Comparison of ENCODE assay signal across 19 mouse cellular contexts in genomic region chr10:84400037-84400681, GRCm38 (mm10). TPM values are rescaled to one million over a fixed set of nuclear protein-coding genes. Genes with fewer than 3 reads are reported as not detected.
DNase-seq lines count a peak whose midpoint lies in the region; ATAC-seq lines count a peak whose summit lies in the region.
"Had no signal": no experiment of that assay in that cellular context is flagged by ENCODE, and none has a peak within 500 bp of the region (broad histone marks: within the 10 kb centered on the region; RNA-seq: fewer than 3 reads in every experiment).

No protein-coding gene starts in this region.

- no peak overlapping the region for H3K4me2 ChIP-seq in hindbrain, embryonic 12.5 days (replicated peaks)
- no peak overlapping the region for H3K4me2 ChIP-seq in forebrain, embryonic 14.5 days (ENCODE audit: low read length)
- H3K4me2 ChIP-seq in midbrain, embryonic 13.5 days (replicated peaks), result no peak overlapping the region
- no peak overlapping the region for H3K4me2 ChIP-seq in kidney, embryonic 16.5 days (replicated peaks; ENCODE audit: low read depth, low read length)
- H3K4me2 ChIP-seq: heart, embryonic 11.5 days; liver, embryonic 13.5 days had no signal

- H3K27ac ChIP-seq in hindbrain, embryonic 12.5 days, result 0 out of 2 replicates have a peak overlapping the region, but pooled peaks have one; percentile 8
- H3K27ac ChIP-seq in hindbrain, embryonic 10.5 days, result no peak overlapping the region
- peak overlapping the region; percentile 54; the same call in 1 of the 2 replicates for H3K27ac ChIP-seq in forebrain, embryonic 14.5 days (ENCODE audit: low read depth, low read length)
- peak overlapping the region; percentile 51 for H3K27ac ChIP-seq in midbrain, embryonic 13.5 days
- no peak overlapping the region for H3K27ac ChIP-seq in kidney, embryonic 16.5 days (ENCODE audit: low read length)
- H3K27ac ChIP-seq: liver, embryonic 13.5 days had no signal

- H3K36me3 ChIP-seq in hindbrain, embryonic 12.5 days, result 0 out of 2 replicates have a peak, but pooled peaks cover 4% of the 10 kb centered on the region
- peaks cover 38% of the 10 kb centered on the region for H3K36me3 ChIP-seq in hindbrain, embryonic 10.5 days
- H3K36me3 ChIP-seq in forebrain, embryonic 14.5 days (ENCODE audit: control insufficient read depth, insufficient read depth, low read length), result no peaks in the 10 kb centered on the region
- H3K36me3 ChIP-seq in midbrain, embryonic 13.5 days, result no peaks in the 10 kb centered on the region
- H3K36me3 ChIP-seq in kidney, embryonic 16.5 days (ENCODE audit: insufficient read depth, low read length), result no peaks in the 10 kb centered on the region
- H3K36me3 ChIP-seq: liver, embryonic 13.5 days had no signal

- no peak for DNase-seq in hindbrain, embryonic 10.5 days (ENCODE audit: low spot score)
- DNase-seq in Muller cell, postnatal 12 days (ENCODE audit: inconsistent ontology term), result peak; percentile 56
- DNase-seq in forebrain, embryonic 14.5 days (ENCODE audit: low spot score), result peak; percentile 52
- DNase-seq in right cerebral cortex, adult 2 months (ENCODE audit: low spot score in 2 of 2), result no peak
- DNase-seq: adrenal gland, adult 8-10 months; cerebellum, postnatal 25 days; gastrocnemius, postnatal 25 days; kidney, postnatal 4 days; liver, embryonic 13.5 days; right cerebral cortex, postnatal 4 days; thymus, adult 18-20 months had no signal

- no peak overlapping the region for H3K9ac ChIP-seq in hindbrain, embryonic 12.5 days
- H3K9ac ChIP-seq in forebrain, embryonic 14.5 days (ENCODE audit: low read length), result no peak overlapping the region
- no peak overlapping the region for H3K9ac ChIP-seq in midbrain, embryonic 13.5 days (replicated peaks)
- no peak overlapping the region for H3K9ac ChIP-seq in kidney, embryonic 16.5 days (replicated peaks; ENCODE audit: low read length)
- H3K9ac ChIP-seq: liver, embryonic 13.5 days had no signal

- H3K4me3 ChIP-seq in hindbrain, embryonic 12.5 days, result no peak overlapping the region
- H3K4me3 ChIP-seq in hindbrain, embryonic 10.5 days, result no peak overlapping the region
- no peak overlapping the region for H3K4me3 ChIP-seq in forebrain, embryonic 14.5 days (ENCODE audit: low read depth, low read length)
- no peak overlapping the region for H3K4me3 ChIP-seq in midbrain, embryonic 13.5 days (replicated peaks)
- no peak overlapping the region for H3K4me3 ChIP-seq in kidney, embryonic 16.5 days (ENCODE audit: low read length)
- H3K4me3 ChIP-seq: embryonic facial prominence, embryonic 10.5 days; liver, embryonic 13.5 days; megakaryocyte, embryonic 14.5 days had no signal

- WGBS in hindbrain, embryonic 12.5 days, result 78% methylated on average over 7 of the region's 7 CpGs
- 85% methylated on average over 7 of the region's 7 CpGs for WGBS in hindbrain, embryonic 10.5 days
- WGBS in forebrain, embryonic 14.5 days, result 58% methylated on average over 7 of the region's 7 CpGs
- 54% methylated on average over 7 of the region's 7 CpGs for WGBS in midbrain, embryonic 13.5 days
- WGBS in kidney, embryonic 16.5 days, result 74% methylated on average over 7 of the region's 7 CpGs

- H3K4me1 ChIP-seq in hindbrain, embryonic 12.5 days, result peaks cover 34% of the 10 kb centered on the region
- H3K4me1 ChIP-seq in hindbrain, embryonic 10.5 days (replicated peaks), result peaks cover 42% of the 10 kb centered on the region
- peaks cover 33% of the 10 kb centered on the region for H3K4me1 ChIP-seq in forebrain, embryonic 14.5 days (ENCODE audit: control insufficient read depth, insufficient read depth, low read length)
- peaks cover 43% of the 10 kb centered on the region for H3K4me1 ChIP-seq in midbrain, embryonic 13.5 days (replicated peaks)
- H3K4me1 ChIP-seq in kidney, embryonic 16.5 days (ENCODE audit: insufficient read depth, low read length), result peaks cover 28% of the 10 kb centered on the region

- H3K27me3 ChIP-seq in hindbrain, embryonic 12.5 days, result no peaks in the 10 kb centered on the region
- H3K27me3 ChIP-seq in hindbrain, embryonic 10.5 days (ENCODE audit: insufficient read depth, poor library complexity, severe bottlenecking), result no peaks in the 10 kb centered on the region
- H3K27me3 ChIP-seq in forebrain, embryonic 14.5 days (replicated peaks; ENCODE audit: control insufficient read depth, insufficient read depth, low read length), result no peaks in the 10 kb centered on the region
- no peaks in the 10 kb centered on the region for H3K27me3 ChIP-seq in midbrain, embryonic 13.5 days
- H3K27me3 ChIP-seq in kidney, embryonic 16.5 days (ENCODE audit: insufficient read depth, low read length), result no peaks in the 10 kb centered on the region
- H3K27me3 ChIP-seq: liver, embryonic 13.5 days had no signal

- no peaks in the 10 kb centered on the region for H3K9me3 ChIP-seq in hindbrain, embryonic 12.5 days (replicated peaks)
- no peaks in the 10 kb centered on the region for H3K9me3 ChIP-seq in hindbrain, embryonic 10.5 days
- no peaks in the 10 kb centered on the region for H3K9me3 ChIP-seq in forebrain, embryonic 14.5 days (replicated peaks; ENCODE audit: control insufficient read depth, low read length)
- peaks cover 3% of the 10 kb centered on the region; the same call in 1 of the 2 replicates for H3K9me3 ChIP-seq in midbrain, embryonic 13.5 days
- H3K9me3 ChIP-seq in kidney, embryonic 16.5 days (ENCODE audit: low read length), result no peaks in the 10 kb centered on the region; the same call in 1 of the 2 replicates
- H3K9me3 ChIP-seq: embryonic facial prominence, embryonic 10.5 days; liver, embryonic 13.5 days had no signal

- ATAC-seq in hindbrain, embryonic 12.5 days (ENCODE audit: low FRiP score), result no peak
- ATAC-seq in forebrain, embryonic 14.5 days, result no peak
- ATAC-seq in midbrain, embryonic 13.5 days, result no peak
- ATAC-seq in kidney, embryonic 16.5 days (ENCODE audit: low FRiP score, low TSS enrichment), result no peak
- no peak for ATAC-seq in granulocyte monocyte progenitor cell, adult 5-6 weeks (replicated peaks; ENCODE audit: poor library complexity, severe bottlenecking)
- ATAC-seq: intestine, postnatal 0 days had no signal

RNA-seq across cellular contexts. Expression of gene Nuak1, which starts 40.2 kb away (rescaled TPM):
- 4.6 and 4.9 TPM in 2 replicates for polyA plus RNA-seq in hindbrain, embryonic 12.5 days (2016; fragmentation: Nextera tagmentation; extraction: Ambion mirVana)
- 3.1 and 3.7 TPM in 2 replicates for polyA plus RNA-seq in hindbrain, embryonic 10.5 days (2016; fragmentation: Nextera tagmentation; extraction: Ambion mirVana)
- 12.6 and 12.9 TPM in 2 replicates for polyA plus RNA-seq in forebrain, embryonic 14.5 days (2014; fragmentation: Nextera tagmentation; extraction: Ambion mirVana)
- polyA plus RNA-seq in midbrain, embryonic 13.5 days (2015; fragmentation: Nextera tagmentation; extraction: Ambion mirVana), result 4.9 and 5.0 TPM in 2 replicates
- 3.2 and 3.6 TPM in 2 replicates for polyA plus RNA-seq in kidney, embryonic 16.5 days (2015; fragmentation: Nextera tagmentation; extraction: Ambion mirVana)
- total RNA-seq in granulocyte monocyte progenitor cell, adult 5-6 weeks (2014; fragmentation: Nextera tagmentation), result 0.53 TPM in 1 of 2 replicates, not detected in the other
- total RNA-seq in granulocyte monocyte progenitor cell, adult 5-6 weeks (2017), result under 0.01 and 0.13 TPM in 2 replicates

Comparison
In these comparisons a context has a peak if more than half of its experiments do, and no peak if none do; other contexts are left out.
1. H3K27ac ChIP-seq: peak in hindbrain, embryonic 12.5 days (single experiment), forebrain, embryonic 14.5 days (single experiment) and midbrain, embryonic 13.5 days (single experiment); none in hindbrain, embryonic 10.5 days (single experiment) and kidney, embryonic 16.5 days (single experiment).
2. DNase-seq: peak in Muller cell, postnatal 12 days (single experiment) and forebrain, embryonic 14.5 days (single experiment); none in hindbrain, embryonic 10.5 days (single experiment) and right cerebral cortex, adult 2 months (0 of 2).